Mouse (Mus musculus) heart, embryonic 11.5 days (tissue): ENCODE measurements at regions not wholly inside any gene's neighbourhood (a gene's known extent, or its start where the extent isn't known, plus 50 kb on each side); places are given as distances from the start of the nearest gene placed in this dataset.

Experiments
- ATAC-seq: fragments of 200-750 bp; cut with Nextera tagmentation; replicated peaks from 2 replicates; pipeline ENCODE4 v1.8.0; 2017; ENCODE audit warnings: moderate library complexity; ENCODE audit not compliant: insufficient number of reproducible peaks, low FRiP score, low TSS enrichment
- H3K27ac ChIP-seq: fragments of 300-500 bp; sonication (generic); 2 replicates; pipeline ENCODE4 v1.5.1; 2014; ENCODE audit warnings: mild to moderate bottlenecking, low read depth, low read length
- H3K27me3 ChIP-seq: fragments of 300-500 bp; sonication (generic); 2 replicates; pipeline ENCODE4 v1.6.1; 2014; ENCODE audit warnings: mild to moderate bottlenecking, low read length, mixed read lengths; ENCODE audit not compliant: control insufficient read depth, insufficient read depth
- H3K36me3 ChIP-seq: fragments of 300-500 bp; sonication (generic); 2 replicates; pipeline ENCODE4 v1.6.1; 2014; ENCODE audit warnings: mild to moderate bottlenecking, low read length, moderate library complexity, mixed read lengths; ENCODE audit not compliant: control insufficient read depth, insufficient read depth
- H3K4me1 ChIP-seq: fragments of 300-500 bp; sonication (generic); 2 replicates; pipeline ENCODE4 v1.6.1; 2014; ENCODE audit warnings: low read length; ENCODE audit not compliant: control insufficient read depth, insufficient read depth
- H3K4me2 ChIP-seq: fragments of 300-500 bp; sonication (generic); 2 replicates; pipeline ENCODE4 v1.6.1; 2014; ENCODE audit warnings: mild to moderate bottlenecking, moderate library complexity
- H3K4me3 ChIP-seq: fragments of 300-500 bp; sonication (generic); 2 replicates; pipeline ENCODE4 v1.5.1; 2014; ENCODE audit warnings: low read depth, low read length
- H3K9ac ChIP-seq: fragments of 300-500 bp; sonication (generic); 2 replicates; pipeline ENCODE4 v1.6.1; 2014; ENCODE audit warnings: mild to moderate bottlenecking, low read depth, low read length, moderate library complexity
- H3K9me3 ChIP-seq: fragments of 300-500 bp; sonication (generic); replicated peaks from 2 replicates; pipeline ENCODE4 v1.6.1; 2016; ENCODE audit warnings: low read length; ENCODE audit not compliant: control insufficient read depth
- WGBS: fragments of 180-500 bp; shearing (Covaris S2); extraction: QIAGEN DNeasy Blood & Tissue Kit; methylation state at CpG from one replicate; pipeline ENCODE4 v1.1.7; 2014; ENCODE audit not compliant: insufficient replicate concordance; 5-methylcytosine and 5-hydroxymethylcytosine counted together

GRCm38 (mm10) chr12:39341751-39342271, 562.6 kb downstream of the Etv1 start:
- H3K27ac ChIP-seq, result no peak overlapping the region
- ATAC-seq, result no peak
- no peak overlapping the region for H3K4me3 ChIP-seq
- H3K4me2 ChIP-seq, result no peak overlapping the region
- H3K27me3 ChIP-seq, result no peaks in the 10 kb centered on the region
- H3K4me1 ChIP-seq, result no peaks in the 10 kb centered on the region
- H3K9me3 ChIP-seq, result no peaks in the 10 kb centered on the region
- H3K36me3 ChIP-seq, result no peaks in the 10 kb centered on the region
- H3K9ac ChIP-seq, result no peak overlapping the region
- WGBS, result 84% methylated on average over 5 of the region's 5 CpGs

- Histone ChIP-seq H3K27me3 (no peaks in the 10 kb centered on the region), H3K27ac (no peak overlapping the region), H3K9me3 (no peaks in the 10 kb centered on the region), H3K36me3 (no peaks in the 10 kb centered on the region), H3K4me2 (no peak overlapping the region), H3K9ac (no peak overlapping the region), H3K4me1 (no peaks in the 10 kb centered on the region), H3K4me3 (no peak overlapping the region)
- WGBS, result 87% methylated on average over 9 of the region's 9 CpGs
- no peak for ATAC-seq
Observed at GRCm38 (mm10) chr12:39342327-39342726, 563.1 kb downstream of the Etv1 start.

- Histone ChIP-seq H3K27me3 (no peaks in the 10 kb centered on the region), H3K4me2 (no peak overlapping the region), H3K27ac (no peak overlapping the region), H3K9me3 (no peaks in the 10 kb centered on the region), H3K4me1 (no peaks in the 10 kb centered on the region), H3K4me3 (no peak overlapping the region), H3K36me3 (no peaks in the 10 kb centered on the region), H3K9ac (no peak overlapping the region)
- ATAC-seq, result no peak
Observed at GRCm38 (mm10) chr12:39371480-39372245, 592.5 kb downstream of the Etv1 start.

- Histone ChIP-seq H3K27me3 (no peaks in the 10 kb centered on the region), H3K9ac (no peak overlapping the region), H3K4me1 (no peaks in the 10 kb centered on the region), H3K27ac (no peak overlapping the region), H3K36me3 (no peaks in the 10 kb centered on the region), H3K9me3 (no peaks in the 10 kb centered on the region), H3K4me3 (no peak overlapping the region), H3K4me2 (no peak overlapping the region)
- ATAC-seq, result no peak
- WGBS, result 80% methylated on average over 1 of the region's 1 CpGs
Observed at GRCm38 (mm10) chr12:39373721-39374120, 594.5 kb downstream of the Etv1 start.
